Mouse (Mus musculus): Measurements from ENCODE around the gene Kmo. TPM values are rescaled to one million over a fixed set of nuclear protein-coding genes. Genes with fewer than 3 reads are reported as not detected.

Kmo gene
- polyA plus RNA-seq, 1 experiment from 2014 or later = 0.34 TPM

DNA sequence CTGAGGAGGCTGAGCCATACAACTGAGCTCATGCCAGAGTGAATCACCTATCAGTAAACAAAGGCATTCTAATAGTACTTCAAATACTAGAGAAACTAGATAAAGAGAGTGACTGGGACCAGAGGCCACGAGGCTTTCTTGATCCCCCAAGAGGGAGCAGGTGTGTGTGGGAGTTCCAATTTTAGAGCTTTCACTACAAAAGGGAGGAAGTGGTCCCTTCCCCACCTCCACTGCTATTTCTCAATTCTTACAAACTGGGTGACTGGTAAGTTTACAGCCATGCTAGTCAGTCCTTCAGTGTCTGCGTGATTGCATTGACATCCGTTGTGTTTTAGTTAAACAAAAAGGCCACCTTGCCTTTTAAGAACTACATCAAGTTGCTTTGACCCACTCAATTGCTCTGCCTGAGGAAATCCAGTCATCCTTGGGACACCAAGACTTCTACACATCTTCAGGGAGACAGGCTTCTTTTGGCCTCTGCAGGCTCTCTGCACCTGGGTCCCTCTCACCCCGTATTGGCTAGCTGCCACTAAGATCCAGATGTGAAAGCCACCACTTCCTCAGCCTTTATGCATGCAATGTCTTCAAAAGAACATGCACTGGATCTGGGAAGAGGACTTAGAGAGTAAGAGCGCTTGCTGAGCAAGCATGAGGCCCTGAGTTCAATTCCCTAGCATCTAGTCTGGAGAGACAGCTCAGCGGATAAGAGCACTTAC, 20.4 kb downstream of the Kmo start:
- Histone ChIP-seq H3K27me3 (ENCODE audit: control insufficient read depth, insufficient read depth, low read length) (no peaks in the 10 kb centered on the region), H3K36me3 (ENCODE audit: control insufficient read depth, insufficient read depth, low read length) (no peaks in the 10 kb centered on the region), H3K4me1 (replicated peaks; ENCODE audit: control insufficient read depth, insufficient read depth, low read length) (no peaks in the 10 kb centered on the region), H3K4me2 (replicated peaks; ENCODE audit: low read depth, low read length) (no peak overlapping the region), H3K9ac (ENCODE audit: low read depth, low read length) (no peak overlapping the region), H3K27ac (ENCODE audit: low read depth, low read length) (no peak overlapping the region), H3K9me3 (ENCODE audit: control insufficient read depth, low read length) (no peaks in the 10 kb centered on the region), H3K4me3 (ENCODE audit: low read depth, low read length) (no peak overlapping the region)
- DNase-seq (ENCODE audit: low spot score) (no peak), ATAC-seq (ENCODE audit: low FRiP score) (no peak)
- 88% methylated on average over 6 of the region's 6 CpGs for WGBS

GRCm38 (mm10) chr1:175643496-175644265, 23.5 kb downstream of the Kmo start:
- no peaks in the 10 kb centered on the region for H3K36me3 ChIP-seq (ENCODE audit: control insufficient read depth, insufficient read depth, low read length)
- no peaks in the 10 kb centered on the region for H3K4me1 ChIP-seq (replicated peaks; ENCODE audit: control insufficient read depth, insufficient read depth, low read length)
- H3K27me3 ChIP-seq (ENCODE audit: control insufficient read depth, insufficient read depth, low read length) = no peaks in the 10 kb centered on the region
- no peak for DNase-seq (ENCODE audit: low spot score)
- no peak overlapping the region for H3K4me2 ChIP-seq (replicated peaks; ENCODE audit: low read depth, low read length)
- ATAC-seq (ENCODE audit: low FRiP score) = no peak
- 72% methylated on average over 5 of the region's 5 CpGs for WGBS
- no peak overlapping the region for H3K27ac ChIP-seq (ENCODE audit: low read depth, low read length)
- no peak overlapping the region for H3K4me3 ChIP-seq (ENCODE audit: low read depth, low read length)
- H3K9ac ChIP-seq (ENCODE audit: low read depth, low read length) = no peak overlapping the region
- no peaks in the 10 kb centered on the region for H3K9me3 ChIP-seq (ENCODE audit: control insufficient read depth, low read length)

DNA sequence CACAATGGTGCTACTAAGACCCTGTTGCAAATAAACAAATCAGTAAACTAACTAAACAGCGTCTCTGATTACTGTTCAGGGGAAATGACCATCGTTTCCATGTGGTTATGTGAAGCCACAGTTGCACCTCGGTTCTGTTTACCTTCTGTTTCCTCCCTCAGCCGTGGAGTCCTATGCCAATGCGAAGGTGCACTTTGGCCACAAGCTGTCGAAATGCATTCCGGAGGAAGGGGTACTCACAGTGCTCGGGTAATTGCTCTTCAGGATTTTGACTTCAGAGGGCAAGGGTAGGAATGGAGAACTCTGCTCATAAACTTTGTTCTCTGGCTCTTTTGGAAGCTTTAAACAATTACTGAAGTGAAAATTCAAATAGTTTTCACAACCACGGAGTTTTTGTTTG, 26.8 kb downstream of the Kmo start:
- DNase-seq (ENCODE audit: low spot score) = no peak
- 83% methylated on average over 9 of the region's 9 CpGs for WGBS
- H3K9ac ChIP-seq (ENCODE audit: low read depth, low read length) = no peak overlapping the region

GRCm38 (mm10) chr1:175648615-175649014, 28.4 kb downstream of the Kmo start:
- no peak for ATAC-seq (ENCODE audit: low FRiP score)
- Histone ChIP-seq H3K9ac (ENCODE audit: low read depth, low read length) (no peak overlapping the region), H3K4me1 (replicated peaks; ENCODE audit: control insufficient read depth, insufficient read depth, low read length) (no peaks in the 10 kb centered on the region), H3K36me3 (ENCODE audit: control insufficient read depth, insufficient read depth, low read length) (no peaks in the 10 kb centered on the region), H3K4me3 (ENCODE audit: low read depth, low read length) (no peak overlapping the region), H3K4me2 (replicated peaks; ENCODE audit: low read depth, low read length) (no peak overlapping the region), H3K27ac (ENCODE audit: low read depth, low read length) (no peak overlapping the region), H3K9me3 (ENCODE audit: control insufficient read depth, low read length) (no peaks in the 10 kb centered on the region), H3K27me3 (ENCODE audit: control insufficient read depth, insufficient read depth, low read length) (no peaks in the 10 kb centered on the region)
- no peak for DNase-seq (ENCODE audit: low spot score)
- 93% methylated on average over 4 of the region's 4 CpGs for WGBS

More for the DNA sequence above, 26.8 kb downstream of the Kmo start:
- H3K4me1 ChIP-seq (replicated peaks; ENCODE audit: control insufficient read depth, insufficient read depth, low read length) = no peaks in the 10 kb centered on the region
- H3K27me3 ChIP-seq (ENCODE audit: control insufficient read depth, insufficient read depth, low read length) = no peaks in the 10 kb centered on the region
- no peak overlapping the region for H3K4me3 ChIP-seq (ENCODE audit: low read depth, low read length)
- ATAC-seq (ENCODE audit: low FRiP score) = no peak
- H3K27ac ChIP-seq (ENCODE audit: low read depth, low read length) = no peak overlapping the region
- no peak overlapping the region for H3K4me2 ChIP-seq (replicated peaks; ENCODE audit: low read depth, low read length)
- no peaks in the 10 kb centered on the region for H3K36me3 ChIP-seq (ENCODE audit: control insufficient read depth, insufficient read depth, low read length)
- no peaks in the 10 kb centered on the region for H3K9me3 ChIP-seq (ENCODE audit: control insufficient read depth, low read length)

- Histone ChIP-seq H3K9me3 (ENCODE audit: control insufficient read depth, low read length) (no peaks in the 10 kb centered on the region), H3K4me2 (replicated peaks; ENCODE audit: low read depth, low read length) (no peak overlapping the region), H3K27me3 (ENCODE audit: control insufficient read depth, insufficient read depth, low read length) (no peaks in the 10 kb centered on the region), H3K4me3 (ENCODE audit: low read depth, low read length) (no peak overlapping the region), H3K4me1 (replicated peaks; ENCODE audit: control insufficient read depth, insufficient read depth, low read length) (no peaks in the 10 kb centered on the region), H3K36me3 (ENCODE audit: control insufficient read depth, insufficient read depth, low read length) (no peaks in the 10 kb centered on the region), H3K27ac (ENCODE audit: low read depth, low read length) (no peak overlapping the region), H3K9ac (ENCODE audit: low read depth, low read length) (no peak overlapping the region)
- WGBS = 96% methylated on average over 4 of the region's 4 CpGs
- no peak for ATAC-seq (ENCODE audit: low FRiP score)
- DNase-seq (ENCODE audit: low spot score) = no peak
Observed at GRCm38 (mm10) chr1:175659900-175660299, 39.7 kb downstream of the Kmo start.

GRCm38 (mm10) chr1:175668666-175669405, 48.7 kb downstream of the Kmo start:
- no peak overlapping the region for H3K27ac ChIP-seq (ENCODE audit: low read depth, low read length)
- 74% methylated on average over 5 of the region's 5 CpGs for WGBS
- no peak overlapping the region for H3K4me3 ChIP-seq (ENCODE audit: low read depth, low read length)
- H3K9me3 ChIP-seq (ENCODE audit: control insufficient read depth, low read length) = no peaks in the 10 kb centered on the region
- DNase-seq (ENCODE audit: low spot score) (peak; percentile 36), ATAC-seq (ENCODE audit: low FRiP score) (peak; percentile 61; the same call in 1 of the 2 replicates)
- no peak overlapping the region for H3K9ac ChIP-seq (ENCODE audit: low read depth, low read length)
- H3K4me1 ChIP-seq (replicated peaks; ENCODE audit: control insufficient read depth, insufficient read depth, low read length) = no peaks in the 10 kb centered on the region
- no peaks in the 10 kb centered on the region for H3K27me3 ChIP-seq (ENCODE audit: control insufficient read depth, insufficient read depth, low read length)
- no peaks in the 10 kb centered on the region for H3K36me3 ChIP-seq (ENCODE audit: control insufficient read depth, insufficient read depth, low read length)
- H3K4me2 ChIP-seq (replicated peaks; ENCODE audit: low read depth, low read length) = no peak overlapping the region

- H3K9ac ChIP-seq (ENCODE audit: low read depth, low read length) = no peak overlapping the region
- H3K4me1 ChIP-seq (replicated peaks; ENCODE audit: control insufficient read depth, insufficient read depth, low read length) = no peaks in the 10 kb centered on the region
- WGBS = 85% methylated on average over 3 of the region's 3 CpGs
- H3K36me3 ChIP-seq (ENCODE audit: control insufficient read depth, insufficient read depth, low read length) = no peaks in the 10 kb centered on the region
- DNase-seq (ENCODE audit: low spot score) = no peak
- no peak for ATAC-seq (ENCODE audit: low FRiP score)
- H3K9me3 ChIP-seq (ENCODE audit: control insufficient read depth, low read length) = no peaks in the 10 kb centered on the region
- H3K27ac ChIP-seq (ENCODE audit: low read depth, low read length) = no peak overlapping the region
- no peak overlapping the region for H3K4me2 ChIP-seq (replicated peaks; ENCODE audit: low read depth, low read length)
- H3K27me3 ChIP-seq (ENCODE audit: control insufficient read depth, insufficient read depth, low read length) = no peaks in the 10 kb centered on the region
- H3K4me3 ChIP-seq (ENCODE audit: low read depth, low read length) = no peak overlapping the region
Observed at GRCm38 (mm10) chr1:175669456-175669855, 49.3 kb downstream of the Kmo start.

DNA sequence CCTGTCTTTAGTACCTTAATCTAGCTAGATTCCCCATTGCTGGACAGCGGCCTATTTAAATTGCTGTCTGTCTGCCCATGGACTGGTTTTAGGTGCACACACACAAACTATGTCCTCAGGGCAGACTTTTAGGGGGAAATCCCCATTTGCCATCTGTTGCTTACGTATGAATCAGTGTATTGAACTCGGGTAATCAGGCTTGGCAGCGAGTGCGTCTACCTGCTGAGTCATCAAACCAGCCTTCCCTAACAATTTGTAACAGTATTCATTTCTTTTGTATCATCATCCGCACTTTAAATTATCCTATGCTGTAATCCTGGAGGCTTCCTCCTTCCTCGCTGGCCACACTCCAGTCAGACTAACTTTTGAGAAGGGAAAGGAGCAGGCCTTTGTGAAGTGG, 49.9 kb downstream of the Kmo start:
- no peak for ATAC-seq (ENCODE audit: low FRiP score)
- Histone ChIP-seq H3K27ac (ENCODE audit: low read depth, low read length) (no peak overlapping the region), H3K4me2 (replicated peaks; ENCODE audit: low read depth, low read length) (no peak overlapping the region), H3K4me1 (replicated peaks; ENCODE audit: control insufficient read depth, insufficient read depth, low read length) (no peaks in the 10 kb centered on the region), H3K9ac (ENCODE audit: low read depth, low read length) (no peak overlapping the region), H3K4me3 (ENCODE audit: low read depth, low read length) (no peak overlapping the region), H3K9me3 (ENCODE audit: control insufficient read depth, low read length) (no peaks in the 10 kb centered on the region), H3K27me3 (ENCODE audit: control insufficient read depth, insufficient read depth, low read length) (no peaks in the 10 kb centered on the region), H3K36me3 (ENCODE audit: control insufficient read depth, insufficient read depth, low read length) (no peaks in the 10 kb centered on the region)
- DNase-seq (ENCODE audit: low spot score) = no peak
- 76% methylated on average over 7 of the region's 7 CpGs for WGBS
